Mouse (Mus musculus) kidney, embryonic 15.5 days (tissue): ENCODE measurements around the gene Tktl1. TPM values are rescaled to one million over a fixed set of nuclear protein-coding genes. Genes with fewer than 3 reads are reported as not detected.

Experiments used
- ATAC-seq: fragments of 200-750 bp; cut with Nextera tagmentation; replicated peaks from 2 replicates; pipeline ENCODE4 v1.8.0; 2017; ENCODE audit warnings: moderate TSS enrichment; ENCODE audit not compliant: low FRiP score
- H3K27ac ChIP-seq: fragments of 300-500 bp; sonication (generic); 2 replicates; pipeline ENCODE4 v1.5.1; 2015; ENCODE audit warnings: mild to moderate bottlenecking, inconsistent platforms
- H3K27me3 ChIP-seq: fragments of 300-500 bp; sonication (generic); 2 replicates; pipeline ENCODE4 v1.6.1; 2015; ENCODE audit warnings: inconsistent platforms
- H3K36me3 ChIP-seq: fragments of 300-500 bp; sonication (generic); 2 replicates; pipeline ENCODE4 v1.6.1; 2015; ENCODE audit warnings: inconsistent platforms
- H3K4me1 ChIP-seq: fragments of 300-500 bp; sonication (generic); 2 replicates; pipeline ENCODE4 v1.6.1; 2015; ENCODE audit warnings: inconsistent platforms
- H3K4me2 ChIP-seq: fragments of 300-500 bp; sonication (generic); 2 replicates; pipeline ENCODE4 v1.6.1; 2015; ENCODE audit warnings: moderate library complexity, mild to moderate bottlenecking, inconsistent platforms
- H3K4me3 ChIP-seq: fragments of 300-500 bp; sonication (generic); replicated peaks from 2 replicates; pipeline ENCODE4 v1.5.1; 2015; ENCODE audit warnings: mild to moderate bottlenecking, inconsistent platforms
- H3K9ac ChIP-seq: fragments of 300-500 bp; sonication (generic); 2 replicates; pipeline ENCODE4 v1.6.1; 2015; ENCODE audit warnings: mild to moderate bottlenecking, inconsistent platforms
- H3K9me3 ChIP-seq: fragments of 300-500 bp; sonication (generic); replicated peaks from 2 replicates; pipeline ENCODE4 v1.6.1; 2016; ENCODE audit warnings: inconsistent platforms
- WGBS: fragments of 180-500 bp; shearing (Covaris S2); methylation state at CpG from one replicate; pipeline ENCODE4 v1.1.7; 2015; ENCODE audit warnings: mixed read lengths; 5-methylcytosine and 5-hydroxymethylcytosine counted together
- polyA plus RNA-seq: library from polyadenylated mRNA; unstranded; fragments of >200 nt; fragmentation: Nextera tagmentation; extraction: Ambion mirVana; gene quantifications from 2 replicates; pipeline ENCODE4 v1.2.1, GENCODE M21; 2015

Gene Tktl1
- polyA plus RNA-seq, 1 experiment from 2014 or later = 0.14 TPM

DNA sequence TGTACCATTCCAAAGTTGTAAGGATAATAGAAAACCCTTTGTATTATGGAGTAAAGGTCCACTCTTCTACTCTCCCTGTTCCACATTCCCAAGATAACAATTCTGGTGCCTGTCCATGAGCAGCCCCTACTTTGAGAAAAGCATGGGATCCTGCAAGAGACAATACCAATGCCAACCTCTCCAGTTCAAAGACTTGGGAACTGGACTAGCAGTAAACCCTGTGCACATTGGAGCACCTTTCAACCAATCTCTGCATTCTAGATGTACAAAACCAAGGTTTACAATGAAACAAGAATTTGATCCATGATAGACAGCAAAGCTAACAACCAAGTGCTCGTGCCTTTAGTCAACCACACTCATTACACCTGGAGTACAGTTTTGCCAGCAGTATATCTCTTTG lies 68.0 kb downstream of the Tktl1 start:
- Histone ChIP-seq H3K27ac (peak overlapping the region; percentile 90), H3K4me2 (peak overlapping the region; percentile 59), H3K9ac (peak overlapping the region; percentile 64), H3K4me1 (0 out of 2 replicates have a peak, but pooled peaks cover 14% of the 10 kb centered on the region), H3K4me3 (peak overlapping the region; percentile 62), H3K27me3 (no peaks in the 10 kb centered on the region), H3K36me3 (peaks cover 35% of the 10 kb centered on the region), H3K9me3 (no peaks in the 10 kb centered on the region)
- 11% methylated on average over 1 of the region's 1 CpGs for WGBS
- no peak for ATAC-seq

- Histone ChIP-seq H3K4me2 (peak overlapping the region; percentile 59), H3K9ac (peak overlapping the region; percentile 64), H3K4me1 (0 out of 2 replicates have a peak, but pooled peaks cover 14% of the 10 kb centered on the region), H3K36me3 (peaks cover 30% of the 10 kb centered on the region), H3K9me3 (no peaks in the 10 kb centered on the region), H3K4me3 (peak overlapping the region; percentile 62), H3K27me3 (no peaks in the 10 kb centered on the region), H3K27ac (peak overlapping the region; percentile 90)
- peak; percentile 50 for ATAC-seq
- WGBS = 23% methylated on average over 21 of the region's 21 CpGs
These were observed 68.6 kb downstream of the Tktl1 start for GRCm38 (mm10) chrX:74245687-74246086.

- Histone ChIP-seq H3K9ac (peak overlapping the region; percentile 64), H3K9me3 (no peaks in the 10 kb centered on the region), H3K4me3 (peak overlapping the region; percentile 62), H3K27ac (peak overlapping the region; percentile 90), H3K4me1 (0 out of 2 replicates have a peak, but pooled peaks cover 14% of the 10 kb centered on the region), H3K4me2 (peak overlapping the region; percentile 59), H3K36me3 (peaks cover 24% of the 10 kb centered on the region), H3K27me3 (no peaks in the 10 kb centered on the region)
- WGBS = 16% methylated on average over 38 of the region's 38 CpGs
- ATAC-seq = peak; percentile 90
These were observed 69.2 kb downstream of the Tktl1 start for GRCm38 (mm10) chrX:74246213-74246681.

GRCm38 (mm10) chrX:74246693-74247092 lies 69.6 kb downstream of the Tktl1 start:
- H3K36me3 ChIP-seq = peaks cover 19% of the 10 kb centered on the region
- H3K4me1 ChIP-seq = 0 out of 2 replicates have a peak, but pooled peaks cover 14% of the 10 kb centered on the region
- 25% methylated on average over 15 of the region's 15 CpGs for WGBS
- peak overlapping the region; percentile 59 for H3K4me2 ChIP-seq
- peak; percentile 42 for ATAC-seq
- no peaks in the 10 kb centered on the region for H3K27me3 ChIP-seq
- 0 out of 2 replicates have a peak overlapping the region, but pooled peaks have one; percentile 35 for H3K9ac ChIP-seq
- H3K27ac ChIP-seq = peak overlapping the region; percentile 90
- H3K4me3 ChIP-seq = peak overlapping the region; percentile 62
- no peaks in the 10 kb centered on the region for H3K9me3 ChIP-seq

DNA sequence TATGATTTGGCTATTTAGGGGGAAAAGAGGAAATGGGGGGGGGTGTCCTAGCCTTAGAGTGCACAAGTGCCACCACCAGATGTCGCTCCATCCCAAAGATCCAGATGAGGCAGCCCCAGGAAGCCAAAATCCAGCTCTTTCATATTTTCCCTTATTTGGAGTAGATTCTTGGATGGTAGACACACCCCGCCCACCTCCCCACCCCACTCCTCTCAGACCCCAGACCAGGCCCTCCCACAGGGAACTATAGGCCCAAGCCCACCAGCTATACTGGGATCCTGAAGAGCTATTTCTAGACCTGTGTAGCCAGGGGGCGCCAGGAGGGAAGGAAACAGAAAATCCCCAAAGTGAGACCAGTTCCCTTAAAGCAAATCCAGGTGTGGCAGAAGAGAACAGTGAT lies 71.6 kb downstream of the Tktl1 start:
- no peaks in the 10 kb centered on the region for H3K9me3 ChIP-seq
- 0 out of 2 replicates have a peak, but pooled peaks have one; percentile 1 for ATAC-seq
- no peaks in the 10 kb centered on the region; the same call in 1 of the 2 replicates for H3K36me3 ChIP-seq
- H3K4me1 ChIP-seq = 0 out of 2 replicates have a peak, but pooled peaks cover 11% of the 10 kb centered on the region
- 15% methylated on average over 3 of the region's 3 CpGs for WGBS
- peak overlapping the region; percentile 71 for H3K27ac ChIP-seq
- H3K4me3 ChIP-seq = peak overlapping the region; percentile 47
- no peaks in the 10 kb centered on the region for H3K27me3 ChIP-seq
- H3K4me2 ChIP-seq = peak overlapping the region; percentile 70
- no peak overlapping the region for H3K9ac ChIP-seq

- Histone ChIP-seq H3K4me1 (0 out of 2 replicates have a peak, but pooled peaks cover 7% of the 10 kb centered on the region), H3K36me3 (no peaks in the 10 kb centered on the region), H3K9me3 (no peaks in the 10 kb centered on the region), H3K4me3 (peak within 1 kb of the TSS; percentile 47), H3K9ac (peak within 1 kb of the TSS; percentile 48), H3K27me3 (no peaks in the 10 kb centered on the region), H3K27ac (peak within 1 kb of the TSS; percentile 71), H3K4me2 (peak within 1 kb of the TSS; percentile 70)
- ATAC-seq = no peak
- WGBS = 15% methylated on average over 38 of the region's 38 CpGs
These were observed 72.6 kb downstream of the Tktl1 start, which contains the start of gene Flna for GRCm38 (mm10) chrX:74249615-74250014. Gene Flna (minus strand): TSS chrX:74249820.

DNA sequence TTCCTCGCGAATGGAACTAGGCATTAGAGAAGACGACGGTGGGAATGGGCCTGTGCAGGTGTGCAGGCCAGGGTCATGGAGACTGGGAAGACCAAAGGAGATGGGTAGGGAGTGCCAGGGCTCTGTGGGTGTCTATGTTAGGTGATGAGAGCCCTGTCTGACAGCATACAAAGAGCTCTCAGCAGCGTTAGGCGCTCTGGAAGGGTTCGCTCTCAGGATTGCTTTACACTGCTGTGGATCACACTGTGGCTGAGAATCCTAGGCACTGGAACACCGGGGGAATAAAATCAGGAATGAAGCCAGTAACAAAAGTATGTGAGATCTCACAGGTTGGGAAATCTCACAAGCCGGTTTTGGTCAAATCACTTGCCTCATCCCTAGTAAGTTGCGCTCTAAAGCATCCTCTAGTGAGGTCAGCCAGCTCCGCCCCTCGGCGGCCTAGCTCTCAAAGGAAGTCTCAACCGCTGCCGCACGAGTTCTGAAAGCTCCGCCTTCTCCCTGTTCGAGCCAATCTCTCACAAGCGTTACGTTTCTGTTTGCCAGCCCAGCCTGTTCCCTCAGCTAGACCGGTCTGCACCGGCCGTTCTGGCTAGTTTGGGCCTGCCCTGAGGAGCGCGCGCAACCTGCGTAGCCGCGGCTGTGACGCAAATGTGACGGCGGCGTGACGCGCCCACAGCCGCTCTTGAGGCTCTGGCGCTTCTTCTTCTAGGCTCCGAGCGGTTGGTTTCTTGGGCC lies 77.3 kb downstream of the Tktl1 start, which contains the start of gene Emd:
Gene Emd, plus strand, starts transcription at position 535 of the 735 bp plus-strand sequence.
- ATAC-seq = peak; percentile 98
- Histone ChIP-seq H3K4me3 (peak within 1 kb of the TSS; percentile 60), H3K27ac (peak within 1 kb of the TSS; percentile 94), H3K4me2 (peak within 1 kb of the TSS; percentile 63), H3K27me3 (no peaks in the 10 kb centered on the region), H3K36me3 (peaks cover 27% of the 10 kb centered on the region), H3K9ac (peak within 1 kb of the TSS; percentile 74), H3K9me3 (no peaks in the 10 kb centered on the region), H3K4me1 (peaks cover 6% of the 10 kb centered on the region)
- WGBS = 28% methylated on average over 39 of the region's 39 CpGs

DNA sequence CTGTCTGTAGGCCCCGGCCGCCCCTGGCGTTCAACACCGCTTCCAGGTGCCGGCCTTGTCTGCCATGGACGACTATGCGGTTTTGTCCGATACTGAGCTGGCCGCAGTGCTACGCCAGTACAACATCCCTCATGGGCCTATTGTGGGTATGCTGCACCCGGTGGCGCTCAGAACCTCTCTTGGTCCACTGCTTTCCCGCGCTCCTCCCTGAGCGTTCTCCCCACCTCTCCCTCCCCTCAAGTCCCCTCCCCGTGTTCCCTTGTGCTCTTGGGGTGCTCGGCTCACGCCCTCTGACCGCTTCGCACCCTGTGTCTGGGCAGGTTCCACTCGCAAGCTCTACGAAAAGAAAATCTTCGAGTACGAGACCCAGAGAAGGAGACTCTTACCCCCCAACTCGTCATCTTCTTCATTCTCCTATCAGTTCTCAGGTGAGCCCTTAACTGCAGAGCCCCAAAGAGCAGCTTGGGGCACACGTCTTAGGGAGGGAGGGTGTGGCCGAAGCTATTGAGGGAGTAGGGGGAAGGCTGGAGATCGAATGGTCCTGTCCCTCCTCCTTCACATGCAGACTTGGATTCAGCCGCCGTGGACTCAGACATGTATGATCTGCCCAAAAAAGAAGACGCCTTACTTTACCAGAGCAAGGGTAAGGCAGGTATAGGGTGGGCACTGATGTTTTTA lies 78.0 kb downstream of the Tktl1 start:
- Histone ChIP-seq H3K27ac (peak overlapping the region; percentile 94), H3K4me1 (peaks cover 5% of the 10 kb centered on the region), H3K9ac (peak overlapping the region; percentile 74), H3K4me3 (peak overlapping the region; percentile 60), H3K27me3 (no peaks in the 10 kb centered on the region), H3K9me3 (no peaks in the 10 kb centered on the region), H3K36me3 (peaks cover 30% of the 10 kb centered on the region), H3K4me2 (peak overlapping the region; percentile 63)
- 21% methylated on average over 31 of the region's 31 CpGs for WGBS
- ATAC-seq = peak; percentile 77

DNA sequence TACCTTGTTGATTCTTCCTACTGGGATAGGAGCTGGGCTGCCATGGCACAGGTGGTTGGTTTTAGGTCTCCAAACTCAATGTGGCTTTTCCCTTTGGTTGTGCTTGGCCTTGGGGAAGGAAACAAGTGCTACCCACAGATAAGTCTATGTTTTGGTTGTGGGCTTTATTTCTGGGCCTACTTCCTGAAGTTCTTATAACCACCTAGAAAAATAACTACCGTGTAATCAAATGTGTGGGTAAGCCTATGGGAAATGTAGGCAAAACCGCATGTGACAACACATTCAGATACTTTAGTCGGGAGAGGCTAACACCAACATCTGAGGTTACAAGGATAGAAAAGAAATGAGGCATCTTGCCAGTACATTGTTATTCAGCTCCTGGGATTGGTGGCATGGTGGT lies 80.7 kb downstream of the Tktl1 start:
- Histone ChIP-seq H3K4me3 (no peak overlapping the region), H3K4me2 (no peak overlapping the region), H3K9ac (no peak overlapping the region), H3K27ac (no peak overlapping the region), H3K27me3 (no peaks in the 10 kb centered on the region), H3K9me3 (no peaks in the 10 kb centered on the region), H3K36me3 (peaks cover 33% of the 10 kb centered on the region), H3K4me1 (peaks cover 5% of the 10 kb centered on the region)
- ATAC-seq = no peak
- 94% methylated on average over 3 of the region's 3 CpGs for WGBS
